Mouse (Mus musculus) liver, embryonic 14.5 days (tissue): ENCODE data around the gene Litaf. TPM values are rescaled to one million over a fixed set of nuclear protein-coding genes. Genes with fewer than 3 reads are reported as not detected.

Experiments used
- ATAC-seq: fragments of 200-750 bp; cut with Nextera tagmentation; 2 replicates; pipeline ENCODE4 v1.8.0; 2017; ENCODE audit warnings: moderate number of reproducible peaks, mild to moderate bottlenecking, moderate library complexity; ENCODE audit not compliant: insufficient read depth
- DNase-seq, 3 experiments: peaks; one replicate each; pipeline ENCODE4 v3.0.0-alpha.2; 2012 to 2013; ENCODE audit warnings: low read depth in 3 of 3, low spot score in 3 of 3
- H3K27ac ChIP-seq: fragments of 300-500 bp; sonication (generic); 2 replicates; pipeline ENCODE4 v1.5.1; 2014; ENCODE audit warnings: moderate library complexity, mild to moderate bottlenecking, control low read depth, inconsistent platforms
- H3K27me3 ChIP-seq: fragments of 300-500 bp; sonication (generic); 2 replicates; pipeline ENCODE4 v1.6.1; 2014; ENCODE audit warnings: mild to moderate bottlenecking, low read length, moderate library complexity; ENCODE audit not compliant: control insufficient read depth, insufficient read depth
- H3K36me3 ChIP-seq: fragments of 300-500 bp; sonication (generic); replicated peaks from 2 replicates; pipeline ENCODE4 v1.6.1; 2014; ENCODE audit warnings: low read depth; ENCODE audit not compliant: control insufficient read depth, insufficient read depth
- H3K4me1 ChIP-seq, 2 experiments: fragments of 200-500 bp in 1 of 2; fragments of 300-500 bp in 1 of 2; sonication (generic) in 1 of 2; replicated peaks; 2 replicates each; pipeline ENCODE4 v1.6.1; 2012 to 2014; ENCODE audit warnings: antibody characterized with exemption in 1 of 2, inconsistent platforms in 1 of 2, low read length in 1 of 2; ENCODE audit not compliant: control insufficient read depth in 2 of 2, insufficient read depth in 2 of 2
- H3K4me2 ChIP-seq: fragments of 300-500 bp; sonication (generic); 2 replicates; pipeline ENCODE4 v1.6.1; 2014; ENCODE audit warnings: low read depth, mild to moderate bottlenecking, control low read depth, moderate library complexity
- H3K4me3 ChIP-seq, 2 experiments: fragments of 200-500 bp in 1 of 2; fragments of 300-500 bp in 1 of 2; sonication (generic) in 1 of 2; 2 replicates each; pipeline ENCODE4 v1.5.1; 2012 to 2014; ENCODE audit warnings: low read depth in 2 of 2, low read length in 2 of 2, mild to moderate bottlenecking in 2 of 2, control low read depth in 1 of 2, inconsistent platforms in 1 of 2, moderate library complexity in 1 of 2; ENCODE audit not compliant: insufficient read depth in 1 of 2
- H3K9ac ChIP-seq: fragments of 300-500 bp; sonication (generic); replicated peaks from 2 replicates; pipeline ENCODE4 v1.6.1; 2014; ENCODE audit warnings: mild to moderate bottlenecking, control low read depth, moderate library complexity
- H3K9me3 ChIP-seq: fragments of 300-500 bp; sonication (generic); 2 replicates; pipeline ENCODE4 v1.6.1; 2016; ENCODE audit warnings: low read length, mixed read lengths; ENCODE audit not compliant: control insufficient read depth
- CTCF ChIP-seq: IDR thresholded peaks from 2 replicates; pipeline ENCODE4 v1.5.1; 2016; ENCODE audit warnings: antibody characterized with exemption, low read depth, control low read depth
- EP300 ChIP-seq: IDR thresholded peaks from 2 replicates; pipeline ENCODE4 v1.6.1; 2016; ENCODE audit warnings: antibody characterized with exemption, low read depth
- WGBS: fragments of 180-500 bp; shearing (Covaris S2); extraction: QIAGEN DNeasy Blood & Tissue Kit; methylation state at CpG from one replicate; pipeline ENCODE4 v1.1.7; 2014; ENCODE audit not compliant: insufficient replicate concordance; 5-methylcytosine and 5-hydroxymethylcytosine counted together
- polyA plus RNA-seq, 2 experiments: library from polyadenylated mRNA; depleted of rRNA in 1 of 2; stranded (reverse) in 1 of 2; unstranded in 1 of 2; fragments of >200 nt; fragmentation: Nextera tagmentation in 1 of 2; extraction: Ambion mirVana in 1 of 2; gene quantifications; 2 replicates each; pipeline versions ENCODE4 v1.2.1 to v1.2.3; 2012 to 2014

Gene Litaf
- polyA plus RNA-seq, 2 experiments = 12.1 to 27.3 TPM

GRCm38 (mm10) chr16:11092523-11092922, 26.6 kb upstream of the Litaf start:
- TF ChIP-seq EP300 = no peak
- no peak for TF ChIP-seq CTCF
- Histone ChIP-seq H3K27ac (no peak overlapping the region), H3K9ac (no peak overlapping the region), H3K4me3 (no peak overlapping the region), H3K9me3 (no peaks in the 10 kb centered on the region), H3K36me3 (peaks cover 14% of the 10 kb centered on the region), H3K27me3 (no peaks in the 10 kb centered on the region), H3K4me2 (no peak overlapping the region), H3K4me1 (no peaks in the 10 kb centered on the region)
- DNase-seq (no peak), ATAC-seq (no peak)
- WGBS = 50% methylated on average over 3 of the region's 3 CpGs

- DNase-seq (no peak), ATAC-seq (no peak)
- Histone ChIP-seq H3K9me3 (no peaks in the 10 kb centered on the region), H3K27me3 (no peaks in the 10 kb centered on the region), H3K4me1 (no peaks in the 10 kb centered on the region), H3K4me2 (no peak overlapping the region), H3K4me3 (no peak overlapping the region), H3K36me3 (peaks cover 14% of the 10 kb centered on the region), H3K9ac (no peak overlapping the region), H3K27ac (no peak overlapping the region)
- TF ChIP-seq EP300 = no peak
- TF ChIP-seq CTCF = no peak
- WGBS = 55% methylated on average over 4 of the region's 4 CpGs
Observed at GRCm38 (mm10) chr16:11092061-11092460, 26.1 kb upstream of the Litaf start.

- no peaks in the 10 kb centered on the region for H3K27me3 ChIP-seq
- ATAC-seq = no peak
- H3K4me1 ChIP-seq = no peaks in the 10 kb centered on the region
- TF ChIP-seq EP300 (no peak), CTCF (no peak)
- no peak overlapping the region for H3K27ac ChIP-seq
- no peak for DNase-seq
- no peak overlapping the region for H3K4me2 ChIP-seq
- H3K9ac ChIP-seq = no peak overlapping the region
- no peaks in the 10 kb centered on the region for H3K9me3 ChIP-seq
- no peak overlapping the region for H3K4me3 ChIP-seq
- H3K36me3 ChIP-seq = peaks cover 14% of the 10 kb centered on the region
- 71% methylated on average over 10 of the region's 10 CpGs for WGBS
Observed at GRCm38 (mm10) chr16:11090836-11091570, 25.0 kb upstream of the Litaf start.

- H3K9me3 ChIP-seq = no peaks in the 10 kb centered on the region
- no peaks in the 10 kb centered on the region for H3K4me1 ChIP-seq
- H3K4me3 ChIP-seq = no peak overlapping the region
- 73% methylated on average over 5 of the region's 5 CpGs for WGBS
- no peak overlapping the region for H3K9ac ChIP-seq
- no peaks in the 10 kb centered on the region for H3K27me3 ChIP-seq
- peaks cover 24% of the 10 kb centered on the region for H3K36me3 ChIP-seq
- ATAC-seq (no peak), DNase-seq (no peak)
- no peak overlapping the region for H3K4me2 ChIP-seq
- H3K27ac ChIP-seq = no peak overlapping the region
- TF ChIP-seq CTCF (0 out of 2 replicates have a peak, but pooled peaks have one; percentile 14), EP300 (no peak)
Observed at GRCm38 (mm10) chr16:11086856-11087588, 21.1 kb upstream of the Litaf start.

- no peak overlapping the region for H3K4me2 ChIP-seq
- no peak for TF ChIP-seq CTCF
- TF ChIP-seq EP300 = no peak
- H3K27me3 ChIP-seq = no peaks in the 10 kb centered on the region
- no peaks in the 10 kb centered on the region for H3K9me3 ChIP-seq
- ATAC-seq (no peak), DNase-seq (no peak)
- no peak overlapping the region for H3K27ac ChIP-seq
- no peaks in the 10 kb centered on the region for H3K4me1 ChIP-seq
- peaks cover 22% of the 10 kb centered on the region for H3K36me3 ChIP-seq
- H3K9ac ChIP-seq = no peak overlapping the region
- WGBS = 82% methylated on average over 3 of the region's 3 CpGs
- H3K4me3 ChIP-seq = no peak overlapping the region
Observed at GRCm38 (mm10) chr16:11086299-11086698, 20.3 kb upstream of the Litaf start.
